Mouse (Mus musculus) bone marrow, adult 2 months (tissue): ENCODE measurements around the gene Ctxn1.

Experiments
- CTCF ChIP-seq: fragments of 200-500 bp; IDR thresholded peaks from 2 replicates; pipeline ENCODE4 v1.5.1; 2011; ENCODE audit warnings: low read length, control low read depth; ENCODE audit not compliant: control insufficient read depth, insufficient read depth
- POLR2A ChIP-seq: fragments of 200-500 bp; IDR thresholded peaks from 2 replicates; pipeline ENCODE4 v1.6.1; 2011; ENCODE audit warnings: low read depth, mild to moderate bottlenecking, control low read depth, low read length, borderline replicate concordance; ENCODE audit not compliant: control insufficient read depth

GRCm38 (mm10) chr8:4229784-4230183 is 29.3 kb downstream of the Ctxn1 start:
- no peak for TF ChIP-seq CTCF
- TF ChIP-seq POLR2A = no peak
